Mouse (Mus musculus): ENCODE results near the gene Med13l. TPM values are rescaled to one million over a fixed set of nuclear protein-coding genes. Genes with fewer than 3 reads are reported as not detected.

The Med13l gene
- polyA plus RNA-seq, 1 experiment from 2014 or later, result 12.2 TPM

GRCm38 (mm10) chr5:118622346-118622745 is 61.9 kb downstream of the Med13l start:
- Histone ChIP-seq H3K4me1 (ENCODE audit: control insufficient read depth, low read depth, low read length) (peaks cover 10% of the 10 kb centered on the region), H3K27me3 (ENCODE audit: control insufficient read depth, insufficient read depth, low read depth, low read length) (no peaks in the 10 kb centered on the region), H3K4me2 (ENCODE audit: low read depth, low read length) (no peak overlapping the region), H3K36me3 (ENCODE audit: control insufficient read depth, insufficient read depth) (no peaks in the 10 kb centered on the region), H3K9me3 (replicated peaks; ENCODE audit: control insufficient read depth, low read length) (no peaks in the 10 kb centered on the region), H3K9ac (ENCODE audit: low read depth, low read length) (no peak overlapping the region), H3K27ac (ENCODE audit: low read length) (no peak overlapping the region), H3K4me3 (ENCODE audit: low read depth, low read length) (no peak overlapping the region)
- WGBS (ENCODE audit: insufficient replicate concordance), result 86% methylated on average over 5 of the region's 5 CpGs
- ATAC-seq (ENCODE audit: low read depth), result no peak

- Histone ChIP-seq H3K4me1 (ENCODE audit: control insufficient read depth, low read depth, low read length) (peaks cover 4% of the 10 kb centered on the region), H3K4me2 (ENCODE audit: low read depth, low read length) (no peak overlapping the region), H3K36me3 (ENCODE audit: control insufficient read depth, insufficient read depth) (no peaks in the 10 kb centered on the region), H3K27ac (ENCODE audit: low read length) (no peak overlapping the region), H3K27me3 (ENCODE audit: control insufficient read depth, insufficient read depth, low read depth, low read length) (no peaks in the 10 kb centered on the region), H3K9ac (ENCODE audit: low read depth, low read length) (no peak overlapping the region), H3K9me3 (replicated peaks; ENCODE audit: control insufficient read depth, low read length) (no peaks in the 10 kb centered on the region), H3K4me3 (ENCODE audit: low read depth, low read length) (no peak overlapping the region)
- 84% methylated on average over 5 of the region's 5 CpGs for WGBS (ENCODE audit: insufficient replicate concordance)
- no peak for ATAC-seq (ENCODE audit: low read depth)
Measured at GRCm38 (mm10) chr5:118623797-118624196, 63.3 kb downstream of the Med13l start.

GRCm38 (mm10) chr5:118627630-118628029 is 67.2 kb downstream of the Med13l start:
- Histone ChIP-seq H3K4me3 (ENCODE audit: low read depth, low read length) (no peak overlapping the region), H3K9me3 (replicated peaks; ENCODE audit: control insufficient read depth, low read length) (no peaks in the 10 kb centered on the region), H3K27me3 (ENCODE audit: control insufficient read depth, insufficient read depth, low read depth, low read length) (no peaks in the 10 kb centered on the region), H3K9ac (ENCODE audit: low read depth, low read length) (no peak overlapping the region), H3K4me1 (ENCODE audit: control insufficient read depth, low read depth, low read length) (peaks cover 6% of the 10 kb centered on the region), H3K4me2 (ENCODE audit: low read depth, low read length) (no peak overlapping the region), H3K36me3 (ENCODE audit: control insufficient read depth, insufficient read depth) (no peaks in the 10 kb centered on the region), H3K27ac (ENCODE audit: low read length) (no peak overlapping the region)
- 87% methylated on average over 5 of the region's 5 CpGs for WGBS (ENCODE audit: insufficient replicate concordance)
- ATAC-seq (ENCODE audit: low read depth), result no peak

GRCm38 (mm10) chr5:118628211-118628610 is 67.7 kb downstream of the Med13l start:
- Histone ChIP-seq H3K36me3 (ENCODE audit: control insufficient read depth, insufficient read depth) (no peaks in the 10 kb centered on the region), H3K9me3 (replicated peaks; ENCODE audit: control insufficient read depth, low read length) (no peaks in the 10 kb centered on the region), H3K9ac (ENCODE audit: low read depth, low read length) (no peak overlapping the region), H3K27ac (ENCODE audit: low read length) (no peak overlapping the region), H3K4me3 (ENCODE audit: low read depth, low read length) (no peak overlapping the region), H3K4me1 (ENCODE audit: control insufficient read depth, low read depth, low read length) (peaks cover 10% of the 10 kb centered on the region), H3K27me3 (ENCODE audit: control insufficient read depth, insufficient read depth, low read depth, low read length) (no peaks in the 10 kb centered on the region), H3K4me2 (ENCODE audit: low read depth, low read length) (no peak overlapping the region)
- no peak for ATAC-seq (ENCODE audit: low read depth)
- 73% methylated on average over 4 of the region's 4 CpGs for WGBS (ENCODE audit: insufficient replicate concordance)

- no peaks in the 10 kb centered on the region for H3K36me3 ChIP-seq (ENCODE audit: control insufficient read depth, insufficient read depth)
- no peak overlapping the region for H3K9ac ChIP-seq (ENCODE audit: low read depth, low read length)
- WGBS (ENCODE audit: insufficient replicate concordance), result 57% methylated on average over 8 of the region's 8 CpGs
- no peak overlapping the region for H3K4me2 ChIP-seq (ENCODE audit: low read depth, low read length)
- no peaks in the 10 kb centered on the region for H3K27me3 ChIP-seq (ENCODE audit: control insufficient read depth, insufficient read depth, low read depth, low read length)
- ATAC-seq (ENCODE audit: low read depth), result no peak
- no peaks in the 10 kb centered on the region for H3K9me3 ChIP-seq (replicated peaks; ENCODE audit: control insufficient read depth, low read length)
- no peak overlapping the region for H3K27ac ChIP-seq (ENCODE audit: low read length)
- H3K4me1 ChIP-seq (ENCODE audit: control insufficient read depth, low read depth, low read length), result peaks cover 30% of the 10 kb centered on the region
- H3K4me3 ChIP-seq (ENCODE audit: low read depth, low read length), result no peak overlapping the region
Measured at GRCm38 (mm10) chr5:118632346-118632745, 71.9 kb downstream of the Med13l start.

GRCm38 (mm10) chr5:118633106-118633505 is 72.6 kb downstream of the Med13l start:
- no peak overlapping the region for H3K4me3 ChIP-seq (ENCODE audit: low read depth, low read length)
- no peaks in the 10 kb centered on the region for H3K36me3 ChIP-seq (ENCODE audit: control insufficient read depth, insufficient read depth)
- H3K9me3 ChIP-seq (replicated peaks; ENCODE audit: control insufficient read depth, low read length), result no peaks in the 10 kb centered on the region
- no peaks in the 10 kb centered on the region for H3K27me3 ChIP-seq (ENCODE audit: control insufficient read depth, insufficient read depth, low read depth, low read length)
- no peak overlapping the region for H3K4me2 ChIP-seq (ENCODE audit: low read depth, low read length)
- no peak for ATAC-seq (ENCODE audit: low read depth)
- 18% methylated on average over 8 of the region's 8 CpGs for WGBS (ENCODE audit: insufficient replicate concordance)
- H3K9ac ChIP-seq (ENCODE audit: low read depth, low read length), result no peak overlapping the region
- H3K27ac ChIP-seq (ENCODE audit: low read length), result no peak overlapping the region
- H3K4me1 ChIP-seq (ENCODE audit: control insufficient read depth, low read depth, low read length), result peaks cover 35% of the 10 kb centered on the region

GRCm38 (mm10) chr5:118635476-118636187 is 75.2 kb downstream of the Med13l start:
- H3K27me3 ChIP-seq (ENCODE audit: control insufficient read depth, insufficient read depth, low read depth, low read length), result no peaks in the 10 kb centered on the region
- H3K36me3 ChIP-seq (ENCODE audit: control insufficient read depth, insufficient read depth), result no peaks in the 10 kb centered on the region
- H3K4me2 ChIP-seq (ENCODE audit: low read depth, low read length), result no peak overlapping the region
- no peak for ATAC-seq (ENCODE audit: low read depth)
- H3K4me3 ChIP-seq (ENCODE audit: low read depth, low read length), result no peak overlapping the region
- no peak overlapping the region for H3K27ac ChIP-seq (ENCODE audit: low read length)
- no peaks in the 10 kb centered on the region for H3K9me3 ChIP-seq (replicated peaks; ENCODE audit: control insufficient read depth, low read length)
- WGBS (ENCODE audit: insufficient replicate concordance), result 47% methylated on average over 11 of the region's 11 CpGs
- H3K4me1 ChIP-seq (ENCODE audit: control insufficient read depth, low read depth, low read length), result peaks cover 35% of the 10 kb centered on the region
- no peak overlapping the region for H3K9ac ChIP-seq (ENCODE audit: low read depth, low read length)

DNA sequence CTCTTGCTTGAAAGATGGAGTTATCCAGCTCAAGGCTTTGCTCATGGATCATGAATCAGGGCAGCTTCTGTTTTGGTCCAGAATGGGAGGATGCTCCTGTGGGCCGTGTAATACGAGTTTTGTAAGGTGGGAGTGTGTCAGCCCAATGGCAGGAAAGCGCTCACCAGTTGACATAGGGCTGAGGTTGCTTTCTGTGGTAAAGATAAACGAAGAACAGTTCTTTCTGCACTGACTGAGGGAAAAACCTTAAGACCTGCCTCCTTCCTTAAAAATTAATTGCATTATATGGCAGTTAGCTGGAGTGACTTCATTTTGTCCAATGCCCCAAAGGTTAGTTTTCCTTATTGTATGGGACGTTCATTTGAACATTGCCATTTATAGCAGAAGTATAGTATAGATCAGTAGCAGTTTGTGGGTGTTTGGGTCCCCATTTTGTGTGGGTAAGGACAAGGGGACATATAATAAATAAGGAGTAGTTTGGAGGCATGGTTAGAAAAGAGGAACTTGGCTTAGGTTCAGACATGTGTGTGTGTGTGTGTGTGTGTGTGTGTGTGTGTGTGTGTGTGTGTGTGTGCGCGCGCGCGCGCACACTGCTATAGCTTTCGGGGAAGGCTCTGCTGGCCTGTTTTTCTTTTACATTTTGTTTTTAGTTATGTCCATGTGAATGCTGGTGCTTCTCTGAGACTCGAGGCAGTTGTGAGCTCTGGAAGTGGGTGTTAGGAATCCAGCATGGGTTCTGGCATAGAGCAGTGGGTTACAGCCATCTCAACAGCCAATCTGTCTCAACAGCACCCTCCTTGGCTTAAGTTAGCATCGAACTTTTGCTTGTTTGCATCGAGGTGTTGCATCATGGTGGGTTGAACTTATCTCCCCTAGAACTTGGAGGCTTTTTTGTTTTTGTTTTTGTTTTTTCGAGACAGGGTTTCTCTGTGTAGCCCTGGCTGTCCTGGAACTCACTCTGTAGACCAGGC is 76.2 kb downstream of the Med13l start:
- H3K36me3 ChIP-seq (ENCODE audit: control insufficient read depth, insufficient read depth), result no peaks in the 10 kb centered on the region
- no peak overlapping the region for H3K27ac ChIP-seq (ENCODE audit: low read length)
- H3K4me1 ChIP-seq (ENCODE audit: control insufficient read depth, low read depth, low read length), result peaks cover 35% of the 10 kb centered on the region
- no peak overlapping the region for H3K9ac ChIP-seq (ENCODE audit: low read depth, low read length)
- no peaks in the 10 kb centered on the region for H3K27me3 ChIP-seq (ENCODE audit: control insufficient read depth, insufficient read depth, low read depth, low read length)
- 41% methylated on average over 16 of the region's 16 CpGs for WGBS (ENCODE audit: insufficient replicate concordance)
- no peak for ATAC-seq (ENCODE audit: low read depth)
- no peak overlapping the region for H3K4me2 ChIP-seq (ENCODE audit: low read depth, low read length)
- no peak overlapping the region for H3K4me3 ChIP-seq (ENCODE audit: low read depth, low read length)
- H3K9me3 ChIP-seq (replicated peaks; ENCODE audit: control insufficient read depth, low read length), result no peaks in the 10 kb centered on the region

GRCm38 (mm10) chr5:118637931-118638330 is 77.5 kb downstream of the Med13l start:
- no peak overlapping the region for H3K27ac ChIP-seq (ENCODE audit: low read length)
- H3K4me1 ChIP-seq (ENCODE audit: control insufficient read depth, low read depth, low read length), result peaks cover 37% of the 10 kb centered on the region
- no peak for ATAC-seq (ENCODE audit: low read depth)
- H3K4me3 ChIP-seq (ENCODE audit: low read depth, low read length), result no peak overlapping the region
- 36% methylated on average over 4 of the region's 4 CpGs for WGBS (ENCODE audit: insufficient replicate concordance)
- no peak overlapping the region for H3K9ac ChIP-seq (ENCODE audit: low read depth, low read length)
- no peaks in the 10 kb centered on the region for H3K9me3 ChIP-seq (replicated peaks; ENCODE audit: control insufficient read depth, low read length)
- no peaks in the 10 kb centered on the region for H3K27me3 ChIP-seq (ENCODE audit: control insufficient read depth, insufficient read depth, low read depth, low read length)
- no peaks in the 10 kb centered on the region for H3K36me3 ChIP-seq (ENCODE audit: control insufficient read depth, insufficient read depth)
- no peak overlapping the region for H3K4me2 ChIP-seq (ENCODE audit: low read depth, low read length)
